Mouse (Mus musculus): ENCODE results near the gene Bptf.
"Not testable (repeated sequence)": the region's sequence is repeated elsewhere in the genome, so short reads cannot be mapped to it uniquely, and the experiment has no call there.

Gene Bptf

DNA sequence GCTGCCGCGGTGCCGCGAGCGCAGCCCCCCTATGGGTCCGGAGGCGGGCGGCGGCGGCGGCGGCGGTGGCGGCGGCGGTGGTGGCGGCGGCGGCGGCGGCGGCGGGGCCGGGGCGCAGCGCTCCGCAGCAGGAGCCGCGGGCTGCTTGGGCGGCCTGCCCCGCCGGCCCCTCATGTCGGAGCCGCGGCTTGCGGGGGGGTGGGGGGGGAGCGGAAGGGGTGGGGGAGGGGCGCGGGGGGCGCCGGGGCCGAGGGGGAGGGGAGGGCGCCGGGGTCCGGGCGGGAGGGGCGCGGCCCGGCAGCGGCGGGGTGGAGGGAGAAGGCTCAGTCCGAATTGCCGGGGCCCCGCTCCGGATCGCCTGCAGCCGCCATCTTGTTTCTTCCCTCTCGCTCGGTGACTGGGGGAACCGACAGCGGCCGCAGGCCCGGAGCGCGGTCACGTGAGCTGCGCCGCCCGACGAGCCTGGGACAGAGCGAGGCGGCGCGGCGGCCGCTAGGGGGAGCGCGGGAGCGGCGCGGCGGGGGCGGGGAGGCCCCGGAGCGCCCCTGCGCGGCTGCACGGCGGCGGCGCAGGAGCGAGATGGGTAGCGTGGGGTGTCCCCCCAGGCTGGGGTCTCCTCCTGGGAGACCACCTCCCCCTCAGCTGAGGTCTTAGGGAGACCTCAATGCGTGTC is at the start of gene Bptf:
TSS of gene Bptf (minus strand) at position 379 of the 673 bp plus-strand sequence.
- no peak for DNase-seq (ENCODE audit: extremely low read depth, low read depth, low spot score)

DNA sequence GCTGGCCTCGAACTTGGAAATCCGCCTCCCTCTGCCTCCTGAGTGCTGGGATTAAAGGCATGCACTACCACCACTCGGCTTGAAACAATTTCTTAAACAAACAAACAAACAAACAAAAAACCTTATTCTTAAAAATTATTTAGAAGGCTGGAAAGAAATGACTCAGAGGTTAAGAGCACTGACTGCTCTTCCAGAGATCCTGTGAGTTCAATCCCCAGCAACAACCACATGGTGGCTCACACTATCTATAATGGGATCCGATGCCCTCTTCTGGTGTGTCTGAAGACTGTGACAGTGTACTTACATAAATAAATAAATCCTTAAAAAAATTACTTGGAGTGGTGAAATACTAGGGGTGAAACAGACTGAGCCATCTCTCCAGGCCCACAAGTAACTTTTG is 29.3 kb upstream of the Bptf start:
- no peak for DNase-seq (ENCODE audit: extremely low read depth, low read depth, low spot score)

GRCm38 (mm10) chr11:107159034-107159433 is 27.1 kb upstream of the Bptf start:
- no peak for DNase-seq (ENCODE audit: extremely low read depth, low read depth, low spot score)

- no peak for DNase-seq (ENCODE audit: extremely low read depth, low read depth, low spot score)
These were observed 25.2 kb upstream of the Bptf start for GRCm38 (mm10) chr11:107156977-107157642.

DNA sequence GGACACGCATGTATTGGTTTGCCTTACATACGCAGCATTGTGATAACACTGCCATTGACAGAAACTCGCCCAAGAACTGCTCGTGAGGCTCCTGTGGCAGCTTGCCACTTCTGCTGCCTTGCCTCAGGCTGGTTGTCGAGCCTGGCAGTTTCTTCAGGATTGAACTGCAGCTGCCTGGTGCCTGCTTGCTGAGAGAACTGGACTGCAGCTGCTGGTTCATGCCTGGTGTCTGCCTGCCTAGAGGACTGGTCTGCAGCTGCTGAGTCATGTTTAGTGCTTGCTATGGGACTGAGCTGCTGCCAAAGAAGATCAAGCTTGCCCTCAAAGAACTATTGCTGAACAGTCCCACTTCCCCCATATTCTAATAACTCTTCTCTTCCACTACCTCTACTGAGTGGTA is 23.4 kb upstream of the Bptf start:
- no peak for DNase-seq (ENCODE audit: extremely low read depth, low read depth, low spot score)

- no peak for DNase-seq (ENCODE audit: extremely low read depth, low read depth, low spot score)
These were observed 22.5 kb upstream of the Bptf start for GRCm38 (mm10) chr11:107154431-107154830.

- no peak for DNase-seq (ENCODE audit: extremely low read depth, low read depth, low spot score)
These were observed 21.7 kb upstream of the Bptf start for GRCm38 (mm10) chr11:107153645-107154044.

DNA sequence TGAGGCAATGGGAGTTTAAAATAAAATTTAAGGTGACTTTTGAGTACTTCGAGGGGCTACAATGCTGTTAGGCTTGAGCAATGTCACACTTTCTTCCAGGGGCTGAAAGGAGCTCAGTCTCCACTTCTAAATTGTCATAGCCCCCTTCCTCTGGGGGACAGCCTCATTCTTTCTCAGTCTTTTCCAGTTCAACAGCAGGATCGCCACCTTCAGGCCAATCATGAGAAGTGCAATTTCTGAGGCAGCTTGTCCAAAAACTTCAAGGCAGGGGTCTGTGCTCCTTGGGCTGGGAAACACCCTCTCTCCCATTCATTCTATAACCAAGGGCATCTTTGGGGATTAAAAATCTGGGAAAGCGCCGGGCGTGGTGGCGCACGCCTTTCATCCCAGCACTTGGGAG is 19.9 kb upstream of the Bptf start:
- no peak for DNase-seq (ENCODE audit: extremely low read depth, low read depth, low spot score)

GRCm38 (mm10) chr11:107143956-107144355 is 12.0 kb upstream of the Bptf start:
- DNase-seq (ENCODE audit: extremely low read depth, low read depth, low spot score) = not testable (repeated sequence)

- DNase-seq (ENCODE audit: extremely low read depth, low read depth, low spot score) = no peak
These were observed 10.5 kb upstream of the Bptf start for GRCm38 (mm10) chr11:107142382-107142781.

GRCm38 (mm10) chr11:107140756-107141155 is 8.8 kb upstream of the Bptf start:
- no peak for DNase-seq (ENCODE audit: extremely low read depth, low read depth, low spot score)

- DNase-seq (ENCODE audit: extremely low read depth, low read depth, low spot score) = no peak
These were observed 6.7 kb upstream of the Bptf start for GRCm38 (mm10) chr11:107138633-107139032.

- DNase-seq (ENCODE audit: extremely low read depth, low read depth, low spot score) = no peak
These were observed 5.7 kb upstream of the Bptf start for GRCm38 (mm10) chr11:107137593-107137992.

GRCm38 (mm10) chr11:107136458-107136857 is 4.5 kb upstream of the Bptf start:
- not testable (repeated sequence) for DNase-seq (ENCODE audit: extremely low read depth, low read depth, low spot score)

DNA sequence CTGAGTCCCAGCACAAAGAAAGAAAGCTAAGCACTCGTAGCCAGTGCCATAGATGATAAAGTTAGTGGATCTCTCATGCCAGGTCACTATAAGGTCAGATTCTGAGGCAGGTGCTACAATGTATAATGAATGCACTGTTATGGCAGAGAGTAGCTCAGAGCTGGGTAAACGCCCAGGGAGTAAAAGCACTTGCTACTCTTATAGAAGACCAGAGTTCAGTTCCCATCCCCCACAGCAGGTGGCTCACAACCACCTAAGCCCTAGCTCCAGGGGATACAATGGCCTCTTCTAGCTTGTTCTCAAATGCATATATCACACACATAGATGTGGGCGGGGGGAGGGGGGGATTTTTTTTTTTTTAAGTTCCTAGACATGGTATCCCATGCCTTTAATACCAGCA is 3.8 kb upstream of the Bptf start:
- DNase-seq (ENCODE audit: extremely low read depth, low read depth, low spot score) = no peak

DNA sequence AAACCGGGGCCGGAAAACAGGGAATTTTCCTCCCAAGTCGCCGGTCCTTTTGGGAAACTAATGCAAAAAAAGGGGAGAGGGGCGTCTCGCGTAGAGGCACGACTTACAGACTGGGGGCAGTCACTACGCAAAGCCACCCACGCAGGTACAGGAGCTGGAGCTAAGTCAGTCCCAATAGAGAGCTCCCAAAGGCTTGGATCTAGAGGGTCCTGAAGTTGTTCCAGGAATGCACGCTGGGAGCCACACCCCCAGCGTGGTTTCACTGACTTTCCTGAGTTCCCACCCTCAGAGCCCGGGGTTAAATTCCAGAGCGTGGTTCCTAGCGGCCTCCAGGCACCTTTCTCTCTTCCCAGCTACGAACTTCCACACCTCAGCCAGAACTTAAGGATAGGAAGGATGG is 499 bp upstream of the Bptf start:
- no peak for DNase-seq (ENCODE audit: extremely low read depth, low read depth, low spot score)

- DNase-seq (ENCODE audit: extremely low read depth, low read depth, low spot score) = no peak
These were observed 813 bp downstream of the Bptf start for GRCm38 (mm10) chr11:107130879-107131748.

DNA sequence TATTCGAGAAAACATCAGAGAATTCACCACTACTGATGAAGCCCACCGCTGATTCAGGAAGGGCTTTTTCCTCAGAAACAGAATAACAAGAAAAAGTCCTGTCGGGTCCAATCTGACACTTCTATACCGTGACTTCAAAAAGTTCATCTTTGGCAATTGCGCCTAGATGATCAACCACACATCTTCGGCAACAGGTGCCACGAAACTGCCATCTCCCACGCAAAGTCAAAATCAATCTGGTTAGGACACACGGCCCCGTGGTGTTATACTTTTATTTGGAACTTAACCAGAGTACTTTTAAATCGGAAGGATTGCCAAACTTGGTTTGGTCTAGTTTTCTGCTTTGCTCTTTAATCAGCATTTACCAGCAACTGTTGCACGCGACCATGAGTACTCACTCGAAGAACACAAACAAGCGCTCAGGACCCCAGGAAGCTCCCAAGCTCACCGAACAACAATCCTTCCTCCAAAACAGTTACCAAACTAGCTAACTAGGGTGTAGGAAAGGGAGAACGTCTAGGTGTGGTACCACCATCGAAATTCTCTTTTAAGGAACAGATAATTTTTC is 1.6 kb downstream of the Bptf start:
- DNase-seq (ENCODE audit: extremely low read depth, low read depth, low spot score) = no peak

- DNase-seq (ENCODE audit: extremely low read depth, low read depth, low spot score) = no peak
These were observed 2.3 kb downstream of the Bptf start for GRCm38 (mm10) chr11:107129641-107130040.

- not testable (repeated sequence) for DNase-seq (ENCODE audit: extremely low read depth, low read depth, low spot score)
These were observed 5.2 kb downstream of the Bptf start for GRCm38 (mm10) chr11:107126716-107127115.

- no peak for DNase-seq (ENCODE audit: extremely low read depth, low read depth, low spot score)
These were observed 6.9 kb downstream of the Bptf start for GRCm38 (mm10) chr11:107125011-107125410.

All from fat pad, adult 2 months (tissue).